Mouse (Mus musculus) heart, embryonic 10.5 days (tissue): Measurements from ENCODE around the gene Mrtfb. TPM values are rescaled to one million over a fixed set of nuclear protein-coding genes. Genes with fewer than 3 reads are reported as not detected.
"Not testable (repeated sequence)": the region's sequence is repeated elsewhere in the genome, so short reads cannot be mapped to it uniquely, and the experiment has no call there.

Experiments used
- DNase-seq: peaks from one replicate; pipeline ENCODE4 v3.0.0-alpha.2; 2017; ENCODE audit warnings: low spot score
- H3K27ac ChIP-seq: fragments of 300-500 bp; sonication (generic); 2 replicates; pipeline ENCODE4 v1.5.1; 2016; ENCODE audit warnings: mild to moderate bottlenecking
- H3K27me3 ChIP-seq: fragments of 300-500 bp; sonication (generic); 2 replicates; pipeline ENCODE4 v1.6.1; 2016; ENCODE audit warnings: mild to moderate bottlenecking; ENCODE audit not compliant: poor library complexity, insufficient read depth, severe bottlenecking
- H3K36me3 ChIP-seq: fragments of 300-500 bp; sonication (generic); 2 replicates; pipeline ENCODE4 v1.6.1; 2016; ENCODE audit warnings: mild to moderate bottlenecking, moderate library complexity
- H3K4me1 ChIP-seq: fragments of 300-500 bp; sonication (generic); 2 replicates; pipeline ENCODE4 v1.6.1; 2016; ENCODE audit warnings: mild to moderate bottlenecking
- H3K4me3 ChIP-seq: fragments of 300-500 bp; sonication (generic); 2 replicates; pipeline ENCODE4 v1.5.1; 2016; ENCODE audit warnings: mild to moderate bottlenecking, moderate library complexity
- H3K9me3 ChIP-seq: fragments of 300-500 bp; sonication (generic); 2 replicates; pipeline ENCODE4 v1.6.1; 2016; ENCODE audit warnings: mild to moderate bottlenecking, moderate library complexity
- WGBS: fragments of 180-500 bp; shearing (Covaris S2); methylation state at CpG from one replicate; pipeline ENCODE4 v1.1.7; 2016; 5-methylcytosine and 5-hydroxymethylcytosine counted together
- polyA plus RNA-seq: library from polyadenylated mRNA; unstranded; fragments of >200 nt; fragmentation: Nextera tagmentation; extraction: Ambion mirVana; gene quantifications from 2 replicates; pipeline ENCODE4 v1.2.1, GENCODE M21; 2016

Mrtfb gene
- polyA plus RNA-seq, 1 experiment from 2014 or later = 20.4 TPM

DNA sequence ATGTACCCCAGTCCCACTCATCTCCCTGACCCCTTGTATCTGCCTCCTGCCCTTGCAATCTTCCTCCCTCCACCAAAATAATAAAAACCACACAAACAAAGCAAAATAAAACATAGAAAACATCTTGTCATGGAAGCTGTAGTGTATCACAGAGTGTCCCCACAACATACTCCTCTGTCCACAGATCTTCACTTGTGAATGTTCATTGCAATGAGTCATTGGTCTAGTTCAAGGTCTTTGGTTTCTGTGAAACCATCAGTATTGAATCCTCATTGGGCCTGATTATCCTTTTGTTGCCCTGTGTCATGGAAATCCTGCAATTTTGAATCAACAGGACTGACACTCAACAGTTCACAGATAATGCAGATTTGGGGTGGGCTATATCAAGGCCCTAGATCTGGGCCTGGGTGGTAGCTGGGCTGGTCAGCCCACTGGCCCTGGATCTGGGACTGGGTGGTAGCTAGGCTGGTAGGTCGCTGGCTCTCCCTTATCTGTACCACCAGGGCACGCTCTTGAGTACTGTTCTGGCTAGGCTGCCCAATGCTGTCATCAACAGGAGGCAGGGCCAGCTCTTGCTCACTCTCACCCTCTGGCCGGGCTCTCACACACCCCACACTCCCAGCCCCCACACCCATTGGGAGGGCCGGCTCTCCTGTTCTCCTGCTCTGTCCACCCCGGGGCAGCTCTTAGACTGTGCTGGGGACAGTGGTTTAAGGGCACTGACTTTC lies 80.4 kb downstream of the Mrtfb start:
- Histone ChIP-seq H3K4me1 (peaks cover 14% of the 10 kb centered on the region), H3K27ac (0 out of 2 replicates have a peak overlapping the region, but pooled peaks have one; percentile 7)
- WGBS = 34% methylated on average over 5 of the region's 5 CpGs

DNA sequence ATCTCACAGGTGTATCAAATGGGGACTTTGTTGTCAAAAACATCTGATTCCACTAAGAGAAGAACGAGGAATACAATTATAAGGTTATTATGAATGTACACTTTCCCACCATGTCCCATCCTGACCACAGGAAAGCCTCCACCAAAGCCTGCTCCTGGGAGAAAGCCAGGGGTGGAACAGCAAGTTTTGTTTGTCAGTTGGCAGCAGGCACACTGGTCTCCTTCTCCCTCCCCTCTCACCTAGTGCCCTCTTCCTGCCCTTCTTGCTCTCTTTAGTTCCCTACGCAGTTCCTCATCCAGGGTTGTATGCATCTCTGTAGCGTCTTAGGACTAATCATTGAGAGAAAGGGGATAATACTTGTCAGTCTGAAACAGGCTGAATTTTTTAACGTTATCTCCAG lies 81.8 kb downstream of the Mrtfb start:
- 83% methylated on average over 4 of the region's 4 CpGs for WGBS
- no peaks in the 10 kb centered on the region for H3K36me3 ChIP-seq
- no peak overlapping the region for H3K27ac ChIP-seq
- H3K27me3 ChIP-seq = no peaks in the 10 kb centered on the region
- DNase-seq = no peak
- H3K4me3 ChIP-seq = no peak overlapping the region
- H3K4me1 ChIP-seq = peaks cover 14% of the 10 kb centered on the region
- no peaks in the 10 kb centered on the region for H3K9me3 ChIP-seq

More for the DNA sequence above, 80.4 kb downstream of the Mrtfb start:
- Histone ChIP-seq H3K27me3 (no peaks in the 10 kb centered on the region), H3K36me3 (no peaks in the 10 kb centered on the region), H3K9me3 (no peaks in the 10 kb centered on the region), H3K4me3 (no peak overlapping the region)
- DNase-seq = no peak

- Histone ChIP-seq H3K9me3 (no peaks in the 10 kb centered on the region), H3K27me3 (no peaks in the 10 kb centered on the region), H3K4me1 (peaks cover 11% of the 10 kb centered on the region), H3K27ac (no peak overlapping the region), H3K36me3 (peaks cover 2% of the 10 kb centered on the region; the same call in 1 of the 2 replicates), H3K4me3 (no peak overlapping the region)
- WGBS = 88% methylated on average over 6 of the region's 6 CpGs
- no peak for DNase-seq
These were observed 83.2 kb downstream of the Mrtfb start for GRCm38 (mm10) chr16:13339433-13339832.

GRCm38 (mm10) chr16:13345822-13346221 lies 89.5 kb downstream of the Mrtfb start:
- not testable (repeated sequence) for H3K4me1 ChIP-seq, H3K4me3 ChIP-seq, H3K9me3 ChIP-seq, H3K27me3 ChIP-seq, DNase-seq, H3K36me3 ChIP-seq, H3K27ac ChIP-seq
- WGBS = 85% methylated on average over 2 of the region's 2 CpGs

- no peak for DNase-seq
- peaks cover 6% of the 10 kb centered on the region; the same call in 1 of the 2 replicates for H3K36me3 ChIP-seq
- peaks cover 18% of the 10 kb centered on the region for H3K4me1 ChIP-seq
- no peaks in the 10 kb centered on the region for H3K27me3 ChIP-seq
- 77% methylated on average over 4 of the region's 4 CpGs for WGBS
- no peak overlapping the region for H3K4me3 ChIP-seq
- H3K27ac ChIP-seq = no peak overlapping the region
- no peaks in the 10 kb centered on the region for H3K9me3 ChIP-seq
These were observed 94.4 kb downstream of the Mrtfb start for GRCm38 (mm10) chr16:13350729-13351128.

DNA sequence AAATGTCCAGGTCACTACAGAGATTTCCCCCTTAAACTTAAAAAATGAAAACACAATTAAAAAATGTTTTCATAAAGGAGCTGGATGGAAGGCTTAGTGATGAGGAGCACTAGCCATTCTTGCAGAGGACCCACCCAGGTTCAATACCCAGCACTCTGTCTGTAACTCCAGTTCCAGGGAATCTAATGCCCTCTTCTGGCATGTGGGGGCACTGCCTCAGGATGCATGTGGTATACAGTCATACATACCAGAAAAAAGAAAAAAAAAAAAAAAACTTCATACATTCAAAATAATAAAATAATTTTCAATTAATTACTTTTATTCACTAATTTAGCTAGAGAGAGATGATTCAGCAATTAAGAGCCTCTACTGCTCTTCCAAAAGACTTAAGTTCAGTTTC lies 95.0 kb downstream of the Mrtfb start:
- no peaks in the 10 kb centered on the region for H3K9me3 ChIP-seq
- H3K4me1 ChIP-seq = peaks cover 18% of the 10 kb centered on the region
- no peaks in the 10 kb centered on the region for H3K27me3 ChIP-seq
- H3K36me3 ChIP-seq = 0 out of 2 replicates have a peak, but pooled peaks cover 3% of the 10 kb centered on the region
- H3K4me3 ChIP-seq = no peak overlapping the region
- DNase-seq = no peak
- H3K27ac ChIP-seq = no peak overlapping the region

- 58% methylated on average over 4 of the region's 4 CpGs for WGBS
- Histone ChIP-seq H3K4me3 (no peak overlapping the region), H3K27me3 (no peaks in the 10 kb centered on the region), H3K4me1 (peaks cover 43% of the 10 kb centered on the region), H3K27ac (no peak overlapping the region), H3K9me3 (no peaks in the 10 kb centered on the region), H3K36me3 (no peaks in the 10 kb centered on the region)
- no peak for DNase-seq
These were observed 97.6 kb downstream of the Mrtfb start for GRCm38 (mm10) chr16:13353927-13354326.

- H3K4me1 ChIP-seq = peaks cover 48% of the 10 kb centered on the region
- H3K9me3 ChIP-seq = no peaks in the 10 kb centered on the region
- DNase-seq = no peak
- no peaks in the 10 kb centered on the region for H3K36me3 ChIP-seq
- H3K27ac ChIP-seq = no peak overlapping the region
- no peaks in the 10 kb centered on the region for H3K27me3 ChIP-seq
- WGBS = 69% methylated on average over 5 of the region's 5 CpGs
- H3K4me3 ChIP-seq = no peak overlapping the region
These were observed 98.2 kb downstream of the Mrtfb start for GRCm38 (mm10) chr16:13354431-13354830.

GRCm38 (mm10) chr16:13357806-13358679 lies 101.8 kb downstream of the Mrtfb start:
- peak overlapping the region; percentile 52 for H3K4me3 ChIP-seq

DNA sequence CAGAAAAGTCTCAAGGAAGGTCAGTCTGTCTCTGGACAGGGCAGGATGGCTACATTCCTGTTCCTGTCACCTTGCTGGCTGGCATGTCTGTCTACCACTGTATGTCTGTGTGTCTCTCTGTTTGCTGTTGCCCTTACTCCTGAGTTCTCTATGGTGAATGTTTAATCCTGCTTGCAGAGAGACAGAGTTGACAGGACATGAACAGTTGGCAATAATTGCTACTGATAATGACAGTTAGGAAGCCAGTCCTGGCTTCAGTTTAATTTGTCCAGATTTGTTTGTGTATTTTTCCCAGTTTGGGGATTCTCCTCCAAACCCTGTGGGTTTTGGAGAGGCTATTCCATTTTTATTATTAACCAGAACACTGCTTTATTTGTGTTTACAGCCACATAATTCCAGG lies 102.5 kb downstream of the Mrtfb start:
- no peaks in the 10 kb centered on the region for H3K36me3 ChIP-seq
- H3K4me1 ChIP-seq = peaks cover 68% of the 10 kb centered on the region
- peak overlapping the region; percentile 86 for H3K27ac ChIP-seq
- no peaks in the 10 kb centered on the region for H3K9me3 ChIP-seq
- H3K27me3 ChIP-seq = no peaks in the 10 kb centered on the region
- no peak for DNase-seq
- H3K4me3 ChIP-seq = peak overlapping the region; percentile 52

More at GRCm38 (mm10) chr16:13357806-13358679, 101.8 kb downstream of the Mrtfb start:
- no peaks in the 10 kb centered on the region for H3K9me3 ChIP-seq
- no peaks in the 10 kb centered on the region for H3K27me3 ChIP-seq
- H3K27ac ChIP-seq = peak overlapping the region; percentile 86
- WGBS = 4% methylated on average over 15 of the region's 15 CpGs
- H3K36me3 ChIP-seq = no peaks in the 10 kb centered on the region
- DNase-seq = peak; percentile 85
- H3K4me1 ChIP-seq = peaks cover 70% of the 10 kb centered on the region

GRCm38 (mm10) chr16:13359405-13359858 lies 103.2 kb downstream of the Mrtfb start:
- no peaks in the 10 kb centered on the region for H3K36me3 ChIP-seq
- H3K9me3 ChIP-seq = no peaks in the 10 kb centered on the region
- H3K27ac ChIP-seq = peak overlapping the region; percentile 67
- peaks cover 66% of the 10 kb centered on the region for H3K4me1 ChIP-seq
- no peak for DNase-seq
- WGBS = 30% methylated on average over 9 of the region's 9 CpGs
- H3K27me3 ChIP-seq = no peaks in the 10 kb centered on the region
- H3K4me3 ChIP-seq = peak overlapping the region; percentile 52

- H3K27me3 ChIP-seq = no peaks in the 10 kb centered on the region
- peak overlapping the region; percentile 52; the same call in 1 of the 2 replicates for H3K4me3 ChIP-seq
- H3K36me3 ChIP-seq = no peaks in the 10 kb centered on the region
- no peaks in the 10 kb centered on the region for H3K9me3 ChIP-seq
- H3K4me1 ChIP-seq = peaks cover 68% of the 10 kb centered on the region
- no peak overlapping the region for H3K27ac ChIP-seq
- no peak for DNase-seq
These were observed 103.9 kb downstream of the Mrtfb start for GRCm38 (mm10) chr16:13360208-13360607.

DNA sequence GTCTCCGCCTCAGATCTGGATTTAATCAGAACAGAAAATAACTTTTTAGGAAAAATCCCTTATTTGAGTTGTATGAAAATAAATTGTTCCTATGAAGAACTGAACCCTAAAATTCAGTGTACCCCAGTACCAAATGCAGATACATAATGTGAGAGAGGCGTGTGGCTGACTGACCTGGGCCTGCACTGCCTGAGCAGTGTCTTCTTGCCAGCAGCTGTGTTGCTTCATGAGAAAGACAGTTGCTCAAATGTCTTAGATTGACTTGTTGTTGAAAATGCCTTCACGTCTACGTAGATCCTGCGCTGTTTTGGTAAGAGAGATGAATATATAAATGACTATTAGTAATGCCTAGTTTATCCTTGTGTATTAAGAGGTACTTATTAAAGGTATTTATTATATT lies 104.6 kb downstream of the Mrtfb start:
- H3K4me1 ChIP-seq = peaks cover 70% of the 10 kb centered on the region

More for the DNA sequence above, 104.6 kb downstream of the Mrtfb start:
- Histone ChIP-seq H3K27ac (no peak overlapping the region), H3K27me3 (no peaks in the 10 kb centered on the region), H3K9me3 (no peaks in the 10 kb centered on the region), H3K36me3 (no peaks in the 10 kb centered on the region), H3K4me3 (no peak overlapping the region)
- WGBS = 68% methylated on average over 5 of the region's 5 CpGs
- DNase-seq = no peak
